Mouse (Mus musculus) activated CD4-positive, CD25-positive, alpha-beta regulatory T cell, adult 4 months (primary cell): ENCODE data around the gene Iqsec1. TPM values are rescaled to one million over a fixed set of nuclear protein-coding genes. Genes with fewer than 3 reads are reported as not detected.
A peak's percentile ranks its signal among the peaks of the same experiment; 100 is the strongest.

ENCODE experiments used
- ATAC-seq: one replicate; pipeline ENCODE4 v1.8.0; 2017
- polyA plus RNA-seq, 2 experiments: library from polyadenylated mRNA; unstranded; fragments of 100-300 nt; shearing (Covaris generic); gene quantifications; one replicate each; pipeline ENCODE4 v1.2.1; 2017

Iqsec1 gene
- polyA plus RNA-seq, 2 experiments from 2014 or later: 6.7 to 10.2 TPM

- ATAC-seq: no peak
Observed at GRCm38 (mm10) chr6:90722993-90723392, 265.5 kb downstream of the Iqsec1 start.

- no peak for ATAC-seq
Observed at GRCm38 (mm10) chr6:90720996-90721746, 267.3 kb downstream of the Iqsec1 start.

GRCm38 (mm10) chr6:90720201-90720600 is 268.3 kb downstream of the Iqsec1 start:
- no peak for ATAC-seq

- ATAC-seq: no peak
Observed at GRCm38 (mm10) chr6:90719402-90719801, 269.1 kb downstream of the Iqsec1 start.

- no peak for ATAC-seq
Observed at GRCm38 (mm10) chr6:90718477-90718876, 270.0 kb downstream of the Iqsec1 start.

- no peak for ATAC-seq
Observed at GRCm38 (mm10) chr6:90717711-90718110, 270.8 kb downstream of the Iqsec1 start.

GRCm38 (mm10) chr6:90716853-90717252 is 271.6 kb downstream of the Iqsec1 start:
- peak; percentile 11 for ATAC-seq

- ATAC-seq: peak; percentile 62
Observed at GRCm38 (mm10) chr6:90716066-90716704, 272.3 kb downstream of the Iqsec1 start.

GRCm38 (mm10) chr6:90715245-90715905 is 273.1 kb downstream of the Iqsec1 start:
- ATAC-seq: no peak

- no peak for ATAC-seq
Observed at GRCm38 (mm10) chr6:90713650-90714049, 274.8 kb downstream of the Iqsec1 start.

- ATAC-seq: no peak
Observed at GRCm38 (mm10) chr6:90712486-90713480, 275.7 kb downstream of the Iqsec1 start.

- ATAC-seq: no peak
Observed at GRCm38 (mm10) chr6:90712063-90712462, 276.4 kb downstream of the Iqsec1 start.

- no peak for ATAC-seq
Observed at GRCm38 (mm10) chr6:90711476-90712035, 276.9 kb downstream of the Iqsec1 start.

- ATAC-seq: no peak
Observed at GRCm38 (mm10) chr6:90710778-90711177, 277.7 kb downstream of the Iqsec1 start.

- no peak for ATAC-seq
Observed at GRCm38 (mm10) chr6:90709929-90710777, 278.3 kb downstream of the Iqsec1 start.

GRCm38 (mm10) chr6:90708061-90708618 is 280.3 kb downstream of the Iqsec1 start:
- ATAC-seq: no peak

- no peak for ATAC-seq
Observed at GRCm38 (mm10) chr6:90707143-90707542, 281.3 kb downstream of the Iqsec1 start.

- ATAC-seq: no peak
Observed at GRCm38 (mm10) chr6:90706490-90706889, 282.0 kb downstream of the Iqsec1 start.

GRCm38 (mm10) chr6:90705738-90706137 is 282.7 kb downstream of the Iqsec1 start:
- ATAC-seq: no peak

- no peak for ATAC-seq
Observed at GRCm38 (mm10) chr6:90704705-90705344, 283.7 kb downstream of the Iqsec1 start.
